Comparison of ENCODE assay signal across 8 mouse cellular contexts in the genomic region with DNA sequence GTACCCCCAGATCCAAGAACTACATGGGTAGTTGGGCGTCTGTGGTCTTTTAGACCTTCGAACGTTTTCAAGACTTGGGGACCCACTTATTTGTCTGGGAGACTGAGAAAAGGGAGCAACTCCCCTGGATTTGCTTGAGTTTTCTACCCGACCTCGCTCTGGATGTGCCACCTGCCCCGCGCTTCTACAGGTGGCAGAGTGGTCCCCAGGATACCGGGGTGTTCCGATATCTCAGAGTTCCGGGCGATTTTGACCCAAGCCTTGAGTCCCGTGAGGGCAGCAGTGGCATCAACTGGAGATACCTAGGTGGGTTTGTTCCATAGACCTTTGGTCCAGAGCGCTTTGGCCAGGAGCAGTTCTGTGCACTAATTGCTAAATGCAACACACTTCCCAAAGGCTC. TPM values are rescaled to one million over a fixed set of nuclear protein-coding genes. Genes with fewer than 3 reads are reported as not detected.
A peak's percentile ranks its signal among the peaks of the same experiment; 100 is the strongest.
DNase-seq lines count a peak whose midpoint lies in the region; ATAC-seq and TF ChIP-seq lines count a peak whose summit lies in the region.

No protein-coding gene starts in this region.

- DNase-seq in cerebellum, postnatal 10 days: peak; percentile 5 to 7
- DNase-seq in cerebellum, adult 11-12 months: no peak
- DNase-seq in thymus, postnatal 0 days (ENCODE audit: low spot score): peak; percentile 3
- DNase-seq in thymus, postnatal 25 days: no peak
- DNase-seq in liver, embryonic 14.5 days (ENCODE audit: low read depth in 3 of 3, low spot score in 3 of 3): no peak
- no peak for DNase-seq in embryo, embryonic 11 days
- no peak for DNase-seq in adrenal gland, adult 2 months
- DNase-seq in thymus, postnatal 36 days: no peak

- no peak overlapping the region for H3K9ac ChIP-seq in liver, embryonic 14.5 days (replicated peaks)

- H3K4me1 ChIP-seq in liver, embryonic 14.5 days (replicated peaks; ENCODE audit: control insufficient read depth in 2 of 2, insufficient read depth in 2 of 2, low read length in 1 of 2): peaks cover 0 to 8% of the 10 kb centered on the region in 2 experiments; a peak in 2 of 4 replicates

- no peaks in the 10 kb centered on the region for H3K27me3 ChIP-seq in liver, embryonic 14.5 days (ENCODE audit: control insufficient read depth, insufficient read depth, low read length)

- TF ChIP-seq CTCF in liver, embryonic 14.5 days (IDR thresholded peaks at IDR 0.05; ENCODE audit: low read depth): no peak

- peak overlapping the region; percentile 50 to 76 for H3K4me3 ChIP-seq in liver, embryonic 14.5 days (ENCODE audit: insufficient read depth in 1 of 2, low read depth in 2 of 2, low read length in 2 of 2)

- TF ChIP-seq EP300 in liver, embryonic 14.5 days (IDR thresholded peaks at IDR 0.05; ENCODE audit: low read depth): no peak

- H3K4me2 ChIP-seq in liver, embryonic 14.5 days (ENCODE audit: low read depth): peak overlapping the region; percentile 74

- H3K36me3 ChIP-seq in liver, embryonic 14.5 days (replicated peaks; ENCODE audit: control insufficient read depth, insufficient read depth, low read depth): no peaks in the 10 kb centered on the region

- no peaks in the 10 kb centered on the region for H3K9me3 ChIP-seq in liver, embryonic 14.5 days (ENCODE audit: control insufficient read depth, low read length)

- WGBS in liver, embryonic 14.5 days (ENCODE audit: insufficient replicate concordance): 20% methylated on average over 13 of the region's 13 CpGs

- no peak for ATAC-seq in liver, embryonic 14.5 days (ENCODE audit: insufficient read depth)

- H3K27ac ChIP-seq in liver, embryonic 14.5 days: no peak overlapping the region

RNA-seq across cellular contexts. Expression of a gene that starts 0.4 kb away (rescaled TPM):
- polyA plus RNA-seq in thymus, postnatal 0 days (2015; fragmentation: Nextera tagmentation; extraction: Ambion mirVana): 2.4 and 3.0 TPM in 2 replicates
- polyA plus RNA-seq in liver, embryonic 14.5 days (2012; rRNA removed): 2.2 and 2.5 TPM in 2 replicates
- 3.1 and 3.5 TPM in 2 replicates for polyA plus RNA-seq in liver, embryonic 14.5 days (2014; fragmentation: Nextera tagmentation; extraction: Ambion mirVana)
- total RNA-seq in adrenal gland, adult 2 months (2021): 1 to 10 TPM; 3.5 to 7.5 TPM
- polyA plus RNA-seq in adrenal gland, adult 2 months (2012; rRNA removed): 1.5 and 2.2 TPM in 2 replicates

RNA-seq across cellular contexts. Expression of a gene that starts 28.2 kb away (rescaled TPM):
- polyA plus RNA-seq in thymus, postnatal 0 days (2015; fragmentation: Nextera tagmentation; extraction: Ambion mirVana): 12.7 and 14.3 TPM in 2 replicates
- polyA plus RNA-seq in liver, embryonic 14.5 days (2012; rRNA removed): 0.52 and 0.64 TPM in 2 replicates
- polyA plus RNA-seq in liver, embryonic 14.5 days (2014; fragmentation: Nextera tagmentation; extraction: Ambion mirVana): 1.1 and 1.3 TPM in 2 replicates
- 10 to 100 TPM in 1 of 2 experiments, 1 to 10 TPM in 1; 8.0 to 12.3 TPM for total RNA-seq in adrenal gland, adult 2 months (2021)
- polyA plus RNA-seq in adrenal gland, adult 2 months (2012; rRNA removed): 2.6 and 3.1 TPM in 2 replicates

RNA-seq across cellular contexts. Expression of a gene that starts 29.5 kb away (rescaled TPM):
- polyA plus RNA-seq in thymus, postnatal 0 days (2015; fragmentation: Nextera tagmentation; extraction: Ambion mirVana): not detected in 2 replicates
- polyA plus RNA-seq in liver, embryonic 14.5 days (2012; rRNA removed): not detected in 2 replicates
- polyA plus RNA-seq in liver, embryonic 14.5 days (2014; fragmentation: Nextera tagmentation; extraction: Ambion mirVana): not detected in 2 replicates
- not detected for total RNA-seq in adrenal gland, adult 2 months (2021)
- polyA plus RNA-seq in adrenal gland, adult 2 months (2012; rRNA removed): not detected in 2 replicates

Comparison
In these comparisons a context has a peak if more than half of its experiments do, and no peak if none do; other contexts are left out.
1. DNase-seq: peak in cerebellum, postnatal 10 days (2 of 2) and thymus, postnatal 0 days (single experiment); none in cerebellum, adult 11-12 months (single experiment), thymus, postnatal 25 days (single experiment), liver, embryonic 14.5 days (0 of 3), embryo, embryonic 11 days (single experiment), adrenal gland, adult 2 months (single experiment) and thymus, postnatal 36 days (0 of 2).